Mouse (Mus musculus) forebrain, embryonic 16.5 days (tissue): ENCODE data around the gene Bag1. TPM values are rescaled to one million over a fixed set of nuclear protein-coding genes. Genes with fewer than 3 reads are reported as not detected.
"Not testable (repeated sequence)": the region's sequence is repeated elsewhere in the genome, so short reads cannot be mapped to it uniquely, and the experiment has no call there.

ENCODE experiments used
- ATAC-seq: fragments of 200-750 bp; cut with Nextera tagmentation; 2 replicates; pipeline ENCODE4 v1.8.0; 2017; ENCODE audit warnings: mild to moderate bottlenecking, moderate library complexity
- H3K27ac ChIP-seq: fragments of 300-500 bp; sonication (generic); 2 replicates; pipeline ENCODE4 v1.5.1; 2014; ENCODE audit warnings: low read length, control low read depth
- H3K27me3 ChIP-seq: fragments of 300-500 bp; sonication (generic); replicated peaks from 2 replicates; pipeline ENCODE4 v1.6.1; 2014; ENCODE audit warnings: low read length; ENCODE audit not compliant: control insufficient read depth, insufficient read depth
- H3K36me3 ChIP-seq: fragments of 300-500 bp; sonication (generic); 2 replicates; pipeline ENCODE4 v1.6.1; 2014; ENCODE audit not compliant: control insufficient read depth, insufficient read depth
- H3K4me1 ChIP-seq: fragments of 300-500 bp; sonication (generic); replicated peaks from 2 replicates; pipeline ENCODE4 v1.6.1; 2014; ENCODE audit warnings: low read length; ENCODE audit not compliant: control insufficient read depth, insufficient read depth
- H3K4me2 ChIP-seq: fragments of 300-500 bp; sonication (generic); 2 replicates; pipeline ENCODE4 v1.6.1; 2014; ENCODE audit warnings: mild to moderate bottlenecking, low read length, control low read depth
- H3K4me3 ChIP-seq: fragments of 300-500 bp; sonication (generic); replicated peaks from 2 replicates; pipeline ENCODE4 v1.5.1; 2014; ENCODE audit warnings: mild to moderate bottlenecking, low read length, control low read depth
- H3K9ac ChIP-seq: fragments of 300-500 bp; sonication (generic); replicated peaks from 2 replicates; pipeline ENCODE4 v1.6.1; 2014; ENCODE audit warnings: low read depth, low read length, control low read depth
- H3K9me3 ChIP-seq: fragments of 300-500 bp; sonication (generic); 2 replicates; pipeline ENCODE4 v1.6.1; 2016; ENCODE audit warnings: low read length; ENCODE audit not compliant: control insufficient read depth
- WGBS: fragments of 180-500 bp; shearing (Covaris S2); extraction: QIAGEN DNeasy Blood & Tissue Kit; methylation state at CpG from one replicate; pipeline ENCODE4 v1.1.7; 2014; 5-methylcytosine and 5-hydroxymethylcytosine counted together
- polyA plus RNA-seq: library from polyadenylated mRNA; unstranded; fragments of >200 nt; fragmentation: Nextera tagmentation; extraction: Ambion mirVana; gene quantifications from 2 replicates; pipeline ENCODE4 v1.2.1, GENCODE M21; 2015

The Bag1 gene
- polyA plus RNA-seq, 1 experiment from 2014 or later = 180 TPM

- Histone ChIP-seq H3K36me3 (peaks cover 18% of the 10 kb centered on the region), H3K9me3 (no peaks in the 10 kb centered on the region), H3K9ac (0 out of 2 replicates have a peak overlapping the region, but pooled peaks have one; percentile 8), H3K4me3 (peak overlapping the region; percentile 90), H3K4me2 (peak overlapping the region; percentile 83), H3K27me3 (no peaks in the 10 kb centered on the region), H3K27ac (no peak overlapping the region), H3K4me1 (peaks cover 27% of the 10 kb centered on the region)
- no peak for ATAC-seq
- WGBS = 83% methylated on average over 7 of the region's 7 CpGs
Measured at GRCm38 (mm10) chr4:40946516-40947121, 1.5 kb downstream of the Bag1 start.

GRCm38 (mm10) chr4:40943651-40944050, 4.4 kb downstream of the Bag1 start:
- WGBS = 97% methylated on average over 5 of the region's 5 CpGs
- H3K4me2 ChIP-seq = no peak overlapping the region
- H3K9me3 ChIP-seq = 0 out of 2 replicates have a peak, but pooled peaks cover 4% of the 10 kb centered on the region
- no peak overlapping the region for H3K27ac ChIP-seq
- H3K36me3 ChIP-seq = peaks cover 31% of the 10 kb centered on the region
- H3K9ac ChIP-seq = no peak overlapping the region
- no peaks in the 10 kb centered on the region for H3K27me3 ChIP-seq
- ATAC-seq = no peak
- H3K4me3 ChIP-seq = no peak overlapping the region
- H3K4me1 ChIP-seq = peaks cover 15% of the 10 kb centered on the region

GRCm38 (mm10) chr4:40938793-40939192, 9.3 kb downstream of the Bag1 start:
- Histone ChIP-seq H3K4me3 (no peak overlapping the region), H3K9me3 (0 out of 2 replicates have a peak, but pooled peaks cover 4% of the 10 kb centered on the region), H3K27me3 (no peaks in the 10 kb centered on the region), H3K36me3 (peaks cover 46% of the 10 kb centered on the region), H3K4me1 (no peaks in the 10 kb centered on the region), H3K9ac (no peak overlapping the region), H3K4me2 (no peak overlapping the region), H3K27ac (no peak overlapping the region)
- over 99% methylated on average over 5 of the region's 5 CpGs for WGBS
- ATAC-seq = no peak

GRCm38 (mm10) chr4:40936175-40936839, 11.8 kb downstream of the Bag1 start:
- 0 out of 2 replicates have a peak, but pooled peaks cover 4% of the 10 kb centered on the region for H3K9me3 ChIP-seq
- H3K27ac ChIP-seq = no peak overlapping the region
- no peaks in the 10 kb centered on the region for H3K27me3 ChIP-seq
- H3K4me2 ChIP-seq = no peak overlapping the region
- H3K36me3 ChIP-seq = peaks cover 34% of the 10 kb centered on the region
- peak; percentile 71 for ATAC-seq
- H3K9ac ChIP-seq = no peak overlapping the region
- no peaks in the 10 kb centered on the region for H3K4me1 ChIP-seq
- H3K4me3 ChIP-seq = no peak overlapping the region
- 78% methylated on average over 9 of the region's 9 CpGs for WGBS

- not testable (repeated sequence) for ATAC-seq, H3K27ac ChIP-seq, H3K4me1 ChIP-seq, H3K4me2 ChIP-seq, H3K9me3 ChIP-seq, H3K9ac ChIP-seq, H3K27me3 ChIP-seq, H3K4me3 ChIP-seq
- peaks cover 22% of the 10 kb centered on the region for H3K36me3 ChIP-seq
- WGBS = 95% methylated on average over 3 of the region's 3 CpGs
Measured at GRCm38 (mm10) chr4:40934369-40934768, 13.7 kb downstream of the Bag1 start.

- WGBS = 95% methylated on average over 5 of the region's 5 CpGs
- H3K4me3 ChIP-seq = no peak overlapping the region
- H3K9ac ChIP-seq = no peak overlapping the region
- H3K36me3 ChIP-seq = peaks cover 16% of the 10 kb centered on the region
- no peak overlapping the region for H3K27ac ChIP-seq
- ATAC-seq = no peak
- no peaks in the 10 kb centered on the region for H3K27me3 ChIP-seq
- H3K4me2 ChIP-seq = no peak overlapping the region
- H3K9me3 ChIP-seq = no peaks in the 10 kb centered on the region
- no peaks in the 10 kb centered on the region for H3K4me1 ChIP-seq
Measured at GRCm38 (mm10) chr4:40933694-40934093, 14.4 kb downstream of the Bag1 start.

GRCm38 (mm10) chr4:40929046-40929445, 19.0 kb downstream of the Bag1 start:
- 86% methylated on average over 7 of the region's 7 CpGs for WGBS
- H3K9me3 ChIP-seq = no peaks in the 10 kb centered on the region

GRCm38 (mm10) chr4:40925568-40925967, 22.5 kb downstream of the Bag1 start:
- no peaks in the 10 kb centered on the region for H3K4me1 ChIP-seq

More at GRCm38 (mm10) chr4:40929046-40929445, 19.0 kb downstream of the Bag1 start:
- Histone ChIP-seq H3K27ac (no peak overlapping the region), H3K4me2 (no peak overlapping the region), H3K9ac (no peak overlapping the region), H3K4me1 (no peaks in the 10 kb centered on the region), H3K36me3 (no peaks in the 10 kb centered on the region; the same call in 1 of the 2 replicates), H3K4me3 (no peak overlapping the region), H3K27me3 (no peaks in the 10 kb centered on the region)
- ATAC-seq = no peak

GRCm38 (mm10) chr4:40923087-40923651, 24.9 kb downstream of the Bag1 start:
- Histone ChIP-seq H3K9ac (no peak overlapping the region), H3K4me3 (no peak overlapping the region), H3K4me1 (no peaks in the 10 kb centered on the region), H3K4me2 (no peak overlapping the region), H3K9me3 (no peaks in the 10 kb centered on the region), H3K36me3 (no peaks in the 10 kb centered on the region), H3K27ac (no peak overlapping the region), H3K27me3 (no peaks in the 10 kb centered on the region)
- WGBS = 82% methylated on average over 6 of the region's 6 CpGs
- ATAC-seq = no peak

More at GRCm38 (mm10) chr4:40925568-40925967, 22.5 kb downstream of the Bag1 start:
- Histone ChIP-seq H3K27me3 (no peaks in the 10 kb centered on the region), H3K9ac (no peak overlapping the region), H3K9me3 (no peaks in the 10 kb centered on the region), H3K36me3 (no peaks in the 10 kb centered on the region), H3K27ac (no peak overlapping the region), H3K4me3 (no peak overlapping the region), H3K4me2 (no peak overlapping the region)
- no peak for ATAC-seq
- WGBS = 45% methylated on average over 3 of the region's 3 CpGs
